Mouse (Mus musculus) hindbrain, embryonic 12.5 days (tissue): ENCODE measurements at regions not wholly inside any gene's neighbourhood (a gene's known extent, or its start where the extent isn't known, plus 50 kb on each side); places are given as distances from the start of the nearest gene placed in this dataset.

Experiments used
- ATAC-seq: fragments of 200-750 bp; cut with Nextera tagmentation; 2 replicates; pipeline ENCODE4 v1.8.0; 2017; ENCODE audit warnings: moderate TSS enrichment; ENCODE audit not compliant: low FRiP score
- H3K27ac ChIP-seq: fragments of 300-500 bp; sonication (generic); 2 replicates; pipeline ENCODE4 v1.5.1; 2016; ENCODE audit warnings: mild to moderate bottlenecking
- H3K27me3 ChIP-seq: fragments of 300-500 bp; sonication (generic); 2 replicates; pipeline ENCODE4 v1.6.1; 2016; ENCODE audit warnings: mild to moderate bottlenecking
- H3K36me3 ChIP-seq: fragments of 300-500 bp; sonication (generic); 2 replicates; pipeline ENCODE4 v1.6.1; 2016; ENCODE audit warnings: mild to moderate bottlenecking
- H3K4me1 ChIP-seq: fragments of 300-500 bp; sonication (generic); 2 replicates; pipeline ENCODE4 v1.6.1; 2016
- H3K4me2 ChIP-seq: fragments of 300-500 bp; sonication (generic); replicated peaks from 2 replicates; pipeline ENCODE4 v1.6.1; 2016; ENCODE audit warnings: mild to moderate bottlenecking
- H3K4me3 ChIP-seq: fragments of 300-500 bp; sonication (generic); 2 replicates; pipeline ENCODE4 v1.5.1; 2016; ENCODE audit warnings: mild to moderate bottlenecking
- H3K9ac ChIP-seq: fragments of 300-500 bp; sonication (generic); 2 replicates; pipeline ENCODE4 v1.6.1; 2016; ENCODE audit warnings: mild to moderate bottlenecking, moderate library complexity
- H3K9me3 ChIP-seq: fragments of 300-500 bp; sonication (generic); replicated peaks from 2 replicates; pipeline ENCODE4 v1.6.1; 2016; ENCODE audit warnings: mild to moderate bottlenecking
- WGBS: fragments of 180-500 bp; shearing (Covaris S2); methylation state at CpG from one replicate; pipeline ENCODE4 v1.1.7; 2016; 5-methylcytosine and 5-hydroxymethylcytosine counted together

GRCm38 (mm10) chr13:19966566-19966965, 123.8 kb upstream of the Elmo1 start:
- Histone ChIP-seq H3K27me3 (no peaks in the 10 kb centered on the region), H3K4me1 (no peaks in the 10 kb centered on the region), H3K36me3 (no peaks in the 10 kb centered on the region), H3K27ac (no peak overlapping the region), H3K4me2 (no peak overlapping the region), H3K9me3 (no peaks in the 10 kb centered on the region), H3K4me3 (no peak overlapping the region), H3K9ac (no peak overlapping the region)
- WGBS = 90% methylated on average over 1 of the region's 1 CpGs
- no peak for ATAC-seq

GRCm38 (mm10) chr13:19963031-19963430, 127.4 kb upstream of the Elmo1 start:
- no peak overlapping the region for H3K4me2 ChIP-seq
- H3K27me3 ChIP-seq = no peaks in the 10 kb centered on the region
- no peaks in the 10 kb centered on the region for H3K36me3 ChIP-seq
- H3K9ac ChIP-seq = no peak overlapping the region
- H3K4me3 ChIP-seq = no peak overlapping the region
- WGBS = 51% methylated on average over 3 of the region's 3 CpGs
- no peak for ATAC-seq
- no peak overlapping the region for H3K27ac ChIP-seq
- no peaks in the 10 kb centered on the region for H3K9me3 ChIP-seq
- no peaks in the 10 kb centered on the region for H3K4me1 ChIP-seq

DNA sequence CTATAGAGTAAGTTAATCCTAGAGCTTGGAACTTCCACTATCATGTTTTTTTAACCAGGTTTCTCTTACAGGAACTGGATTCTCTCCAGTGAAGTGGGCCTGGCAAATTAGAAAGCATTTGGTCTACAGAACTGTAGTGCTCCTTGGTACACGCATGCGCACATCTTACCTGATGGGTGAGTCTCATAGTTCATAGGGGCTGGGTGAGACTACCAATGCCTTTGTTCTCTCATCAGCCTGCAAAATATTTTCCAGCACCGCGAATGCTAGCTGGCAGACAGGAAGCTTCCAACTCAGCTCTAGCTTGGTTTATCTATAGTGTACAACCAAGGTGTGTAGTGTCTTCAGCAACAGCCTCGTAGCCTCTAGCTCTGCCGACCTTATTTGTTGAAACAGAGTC, 104.7 kb upstream of the Gpr141 start:
- Histone ChIP-seq H3K9ac (no peak overlapping the region), H3K4me3 (no peak overlapping the region), H3K4me2 (no peak overlapping the region), H3K4me1 (no peaks in the 10 kb centered on the region), H3K9me3 (no peaks in the 10 kb centered on the region), H3K27ac (no peak overlapping the region), H3K36me3 (no peaks in the 10 kb centered on the region), H3K27me3 (no peaks in the 10 kb centered on the region)
- 97% methylated on average over 6 of the region's 6 CpGs for WGBS
- no peak for ATAC-seq

DNA sequence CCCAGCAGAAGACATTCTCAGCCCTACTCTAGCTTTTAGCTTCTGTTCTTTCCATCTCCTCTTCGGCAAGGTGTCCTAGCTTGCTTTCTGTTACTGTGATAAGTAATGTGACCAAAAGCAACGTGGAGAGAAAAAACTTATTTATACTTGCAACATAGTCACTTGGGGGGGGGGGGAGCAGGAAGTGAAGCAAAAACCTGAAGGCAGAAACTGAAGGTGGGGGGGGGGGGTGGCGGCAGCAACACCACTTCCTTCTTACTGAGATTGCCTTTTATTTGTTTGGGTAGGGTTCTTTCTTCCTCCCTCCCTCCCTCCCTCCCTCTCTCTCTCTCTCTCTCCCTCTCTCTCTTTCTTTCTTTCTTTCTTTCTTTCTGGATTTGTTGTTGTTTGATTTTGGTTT, 103.8 kb upstream of the Gpr141 start:
- 85% methylated on average over 3 of the region's 3 CpGs for WGBS
- no peak overlapping the region for H3K9ac ChIP-seq
- no peaks in the 10 kb centered on the region for H3K9me3 ChIP-seq
- no peaks in the 10 kb centered on the region for H3K4me1 ChIP-seq
- H3K36me3 ChIP-seq = no peaks in the 10 kb centered on the region
- no peak overlapping the region for H3K4me3 ChIP-seq
- no peak overlapping the region for H3K4me2 ChIP-seq
- H3K27me3 ChIP-seq = no peaks in the 10 kb centered on the region
- no peak for ATAC-seq
- no peak overlapping the region for H3K27ac ChIP-seq

DNA sequence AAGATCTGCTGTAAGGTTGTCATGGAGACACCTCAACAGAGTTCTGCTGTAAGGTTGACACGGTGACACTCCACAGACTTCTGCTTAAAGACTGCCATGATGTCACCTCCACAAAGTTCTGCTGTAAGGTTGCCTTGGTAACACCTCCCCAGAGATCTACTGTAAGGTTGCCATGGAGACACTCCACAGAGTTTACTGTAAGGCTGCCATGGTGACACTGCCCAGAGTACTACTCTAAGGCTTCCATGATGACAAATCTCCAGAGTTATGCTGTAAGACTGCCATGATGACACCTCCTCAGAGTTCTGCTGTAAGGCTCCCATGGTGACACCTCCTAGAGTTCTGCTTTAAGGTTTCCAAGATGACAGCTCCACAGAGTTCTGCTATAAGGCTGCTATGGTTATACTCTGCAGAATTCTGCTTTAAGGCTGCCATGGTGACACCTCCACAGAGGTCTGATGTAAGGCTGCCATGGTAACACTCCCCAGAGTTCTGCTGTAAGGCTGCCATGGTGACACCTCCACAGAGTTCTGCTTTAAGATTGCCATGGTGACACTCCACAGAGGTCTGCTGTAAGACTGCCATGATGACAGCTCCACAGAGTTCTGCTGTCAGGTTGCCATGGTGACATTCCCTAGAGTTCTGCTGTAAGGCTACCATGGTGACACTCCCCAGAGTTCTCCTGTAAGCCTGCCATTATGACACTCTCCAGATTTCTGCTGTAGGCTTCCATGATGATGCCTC, 97.2 kb upstream of the Gpr141 start:
- Histone ChIP-seq H3K9me3 (peaks cover 17% of the 10 kb centered on the region; the same call in 1 of the 2 replicates), H3K4me2 (no peak overlapping the region), H3K36me3 (no peaks in the 10 kb centered on the region), H3K27ac (no peak overlapping the region), H3K27me3 (no peaks in the 10 kb centered on the region), H3K4me3 (no peak overlapping the region), H3K9ac (no peak overlapping the region), H3K4me1 (peaks cover 4% of the 10 kb centered on the region; the same call in 1 of the 2 replicates)
- WGBS = 88% methylated on average over 1 of the region's 1 CpGs
- peak; percentile 51 for ATAC-seq

DNA sequence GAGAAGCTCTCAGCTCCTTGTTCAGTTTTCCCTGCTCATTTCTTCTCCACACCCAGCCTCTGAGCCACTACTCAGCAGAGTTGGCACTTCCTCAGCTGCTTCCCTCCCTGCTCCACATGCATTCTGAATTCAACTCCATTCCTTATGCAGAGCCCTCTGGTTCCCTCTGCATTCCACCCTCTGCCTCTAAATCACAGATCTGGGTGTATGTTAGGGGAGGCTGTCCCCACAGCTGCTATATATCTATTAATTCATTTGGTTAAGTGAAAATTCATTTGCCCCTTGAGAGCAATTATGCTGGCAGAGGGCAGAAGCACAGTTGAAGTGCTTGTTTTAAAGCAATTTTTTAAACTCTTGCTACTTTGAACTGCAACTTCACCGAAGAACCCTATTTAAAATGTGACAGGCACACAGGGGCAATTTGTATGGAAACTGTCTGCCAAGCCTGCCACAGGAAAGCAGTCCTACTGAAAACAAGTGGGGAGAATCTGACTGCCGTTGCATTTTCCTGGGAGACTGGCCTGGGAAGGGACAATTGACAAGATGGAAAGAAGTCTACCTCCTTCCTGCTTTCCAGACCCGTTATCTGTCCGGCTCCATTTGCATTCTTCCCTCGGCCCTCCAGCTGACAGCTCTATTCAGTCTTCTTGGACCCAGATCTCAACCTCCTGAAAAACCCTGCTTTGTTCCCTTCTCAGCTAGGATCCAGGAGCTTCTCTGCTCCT, 88.0 kb upstream of the Gpr141 start:
- Histone ChIP-seq H3K9me3 (0 out of 2 replicates have a peak, but pooled peaks cover 6% of the 10 kb centered on the region), H3K4me3 (no peak overlapping the region), H3K27me3 (no peaks in the 10 kb centered on the region), H3K27ac (no peak overlapping the region), H3K9ac (no peak overlapping the region), H3K4me2 (no peak overlapping the region), H3K36me3 (no peaks in the 10 kb centered on the region), H3K4me1 (peaks cover 3% of the 10 kb centered on the region; the same call in 1 of the 2 replicates)
- no peak for ATAC-seq
- 34% methylated on average over 5 of the region's 5 CpGs for WGBS

DNA sequence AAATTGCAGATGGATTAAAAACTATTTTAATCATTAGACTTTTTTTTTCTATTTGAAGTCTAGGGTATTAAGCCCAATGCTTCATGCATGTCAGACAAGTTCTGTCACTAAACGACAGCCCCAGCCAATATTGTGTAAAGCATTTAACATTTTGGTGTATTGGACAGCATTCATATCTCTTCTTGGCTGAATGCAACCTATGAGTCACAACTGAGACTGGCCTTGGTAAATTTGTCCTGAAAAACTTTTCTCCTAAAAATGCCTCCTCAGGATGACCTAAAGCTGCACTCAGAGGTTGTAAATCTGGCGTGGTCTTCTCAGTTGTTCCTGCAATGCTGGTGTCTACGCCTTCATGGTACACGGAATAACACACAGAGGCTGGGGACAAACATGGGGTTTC, 78.7 kb upstream of the Gpr141 start:
- no peak for ATAC-seq
- Histone ChIP-seq H3K4me3 (no peak overlapping the region), H3K27ac (no peak overlapping the region), H3K36me3 (no peaks in the 10 kb centered on the region), H3K9me3 (no peaks in the 10 kb centered on the region), H3K27me3 (no peaks in the 10 kb centered on the region), H3K4me1 (no peaks in the 10 kb centered on the region), H3K4me2 (no peak overlapping the region), H3K9ac (no peak overlapping the region)
- WGBS = 88% methylated on average over 4 of the region's 4 CpGs

- Histone ChIP-seq H3K9me3 (no peaks in the 10 kb centered on the region), H3K36me3 (no peaks in the 10 kb centered on the region), H3K27ac (no peak overlapping the region), H3K9ac (no peak overlapping the region), H3K4me1 (no peaks in the 10 kb centered on the region), H3K4me2 (no peak overlapping the region), H3K27me3 (no peaks in the 10 kb centered on the region), H3K4me3 (no peak overlapping the region)
- no peak for ATAC-seq
- WGBS = 86% methylated on average over 1 of the region's 1 CpGs
Measured at GRCm38 (mm10) chr13:19897191-19897590, 73.1 kb upstream of the Gpr141 start.

- Histone ChIP-seq H3K9ac (no peak overlapping the region), H3K27ac (no peak overlapping the region), H3K9me3 (no peaks in the 10 kb centered on the region), H3K4me3 (no peak overlapping the region), H3K4me2 (no peak overlapping the region), H3K4me1 (no peaks in the 10 kb centered on the region), H3K36me3 (no peaks in the 10 kb centered on the region), H3K27me3 (no peaks in the 10 kb centered on the region)
- ATAC-seq = no peak
- WGBS = 65% methylated on average over 11 of the region's 11 CpGs
Measured at GRCm38 (mm10) chr13:19888983-19889773, 65.1 kb upstream of the Gpr141 start.

GRCm38 (mm10) chr13:19883896-19884658, 60.0 kb upstream of the Gpr141 start:
- no peak overlapping the region for H3K4me3 ChIP-seq
- H3K9me3 ChIP-seq = no peaks in the 10 kb centered on the region
- no peak overlapping the region for H3K9ac ChIP-seq
- no peak overlapping the region for H3K27ac ChIP-seq
- H3K27me3 ChIP-seq = no peaks in the 10 kb centered on the region
- no peaks in the 10 kb centered on the region for H3K4me1 ChIP-seq
- no peaks in the 10 kb centered on the region for H3K36me3 ChIP-seq
- no peak for ATAC-seq
- H3K4me2 ChIP-seq = no peak overlapping the region
- 82% methylated on average over 7 of the region's 7 CpGs for WGBS

DNA sequence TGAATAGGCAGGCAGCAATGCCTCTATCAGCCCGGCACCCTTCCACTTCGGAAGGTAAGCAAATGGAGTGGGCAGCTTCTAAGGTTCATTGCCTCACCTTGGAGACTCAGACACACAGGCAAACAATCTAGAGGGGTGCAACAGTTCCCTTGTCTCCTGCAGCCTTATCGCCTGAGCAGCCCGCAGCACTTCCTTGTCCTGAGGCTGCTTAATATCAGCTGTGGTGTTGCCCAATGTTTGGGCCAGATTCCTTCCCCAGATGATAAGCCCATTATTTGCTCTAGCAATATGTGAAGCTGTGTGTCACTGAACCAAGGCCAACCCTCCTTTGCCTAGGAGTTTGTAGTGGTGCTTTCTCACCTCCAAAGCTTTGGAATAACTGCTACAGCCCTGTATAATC, 58.8 kb upstream of the Gpr141 start:
- Histone ChIP-seq H3K9me3 (no peaks in the 10 kb centered on the region), H3K4me2 (no peak overlapping the region), H3K27me3 (no peaks in the 10 kb centered on the region), H3K4me3 (no peak overlapping the region), H3K27ac (no peak overlapping the region), H3K36me3 (no peaks in the 10 kb centered on the region), H3K9ac (no peak overlapping the region), H3K4me1 (no peaks in the 10 kb centered on the region)
- ATAC-seq = no peak
- WGBS = 92% methylated on average over 4 of the region's 4 CpGs

DNA sequence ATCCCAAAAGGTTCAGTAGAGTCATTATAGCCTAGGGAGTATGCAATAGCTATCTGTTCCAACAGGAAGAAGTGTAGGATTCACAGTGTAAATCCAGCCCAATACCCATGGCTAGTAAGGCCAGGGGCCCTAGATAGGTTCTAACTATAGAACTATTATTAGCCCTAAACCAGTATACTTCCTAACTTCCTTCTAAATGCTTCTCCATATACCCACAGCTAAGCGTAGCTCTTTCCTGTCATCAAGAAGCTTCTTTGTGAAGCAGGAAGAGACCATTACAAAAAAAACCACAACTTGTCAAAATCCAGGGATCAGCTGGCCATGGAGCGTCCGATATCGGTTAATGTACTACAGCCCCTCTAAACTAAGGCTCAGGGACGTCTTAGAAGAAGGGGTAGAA, 57.7 kb upstream of the Gpr141 start:
- H3K4me1 ChIP-seq = no peaks in the 10 kb centered on the region
- H3K4me2 ChIP-seq = no peak overlapping the region
- no peak overlapping the region for H3K4me3 ChIP-seq
- no peak overlapping the region for H3K9ac ChIP-seq
- no peaks in the 10 kb centered on the region for H3K27me3 ChIP-seq
- WGBS = 91% methylated on average over 5 of the region's 5 CpGs
- H3K36me3 ChIP-seq = no peaks in the 10 kb centered on the region
- H3K9me3 ChIP-seq = no peaks in the 10 kb centered on the region
- no peak overlapping the region for H3K27ac ChIP-seq
- ATAC-seq = no peak
